Mouse (Mus musculus): ENCODE measurements around the gene Dock9. TPM values are rescaled to one million over a fixed set of nuclear protein-coding genes. Genes with fewer than 3 reads are reported as not detected.

Gene Dock9
- polyA plus RNA-seq, 1 experiment from 2014 or later, result 13.6 TPM

- no peak overlapping the region for H3K27ac ChIP-seq (ENCODE audit: low read length)
- WGBS, result 85% methylated on average over 3 of the region's 3 CpGs
- no peak overlapping the region for H3K4me3 ChIP-seq (ENCODE audit: low read length)
- H3K4me2 ChIP-seq (ENCODE audit: low read depth, low read length), result no peak overlapping the region
- no peaks in the 10 kb centered on the region for H3K9me3 ChIP-seq (ENCODE audit: control insufficient read depth, low read length)
- no peaks in the 10 kb centered on the region for H3K36me3 ChIP-seq (ENCODE audit: control insufficient read depth, insufficient read depth, low read length)
- no peak overlapping the region for H3K9ac ChIP-seq (ENCODE audit: low read depth, low read length)
- peaks cover 2% of the 10 kb centered on the region; the same call in 1 of the 2 replicates for H3K4me1 ChIP-seq (ENCODE audit: control insufficient read depth, insufficient read depth, low read length)
- ATAC-seq, result no peak
- H3K27me3 ChIP-seq (replicated peaks; ENCODE audit: control insufficient read depth, insufficient read depth, low read length), result peaks cover 2% of the 10 kb centered on the region; the same call in 1 of the 2 replicates
Measured at GRCm38 (mm10) chr14:121534501-121534900, 263.1 kb downstream of the Dock9 start.

DNA sequence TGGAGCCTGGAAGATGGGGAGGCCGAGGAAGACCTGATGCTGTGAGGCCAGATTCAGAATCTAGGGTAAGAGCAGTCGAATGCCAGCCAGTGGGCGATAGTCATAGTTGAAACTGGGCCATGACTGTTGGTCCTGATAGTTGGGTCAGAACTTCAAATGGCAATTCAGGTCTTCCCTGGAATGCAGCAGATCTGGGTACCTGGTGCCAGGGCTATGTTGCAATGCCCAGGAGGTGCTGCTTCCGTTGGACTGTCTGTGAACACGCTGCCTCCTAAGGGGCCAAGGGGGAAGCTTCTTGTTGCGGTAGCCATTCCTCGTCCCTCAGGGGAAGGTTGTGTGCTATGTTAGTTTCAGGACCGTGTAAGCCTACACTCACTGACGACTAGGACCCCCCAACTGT, 266.8 kb downstream of the Dock9 start:
- Histone ChIP-seq H3K27me3 (replicated peaks; ENCODE audit: control insufficient read depth, insufficient read depth, low read length) (peaks cover 2% of the 10 kb centered on the region; the same call in 1 of the 2 replicates), H3K9ac (ENCODE audit: low read depth, low read length) (no peak overlapping the region), H3K36me3 (ENCODE audit: control insufficient read depth, insufficient read depth, low read length) (no peaks in the 10 kb centered on the region), H3K27ac (ENCODE audit: low read length) (no peak overlapping the region), H3K4me1 (ENCODE audit: control insufficient read depth, insufficient read depth, low read length) (no peaks in the 10 kb centered on the region), H3K4me3 (ENCODE audit: low read length) (no peak overlapping the region), H3K9me3 (ENCODE audit: control insufficient read depth, low read length) (no peaks in the 10 kb centered on the region), H3K4me2 (ENCODE audit: low read depth, low read length) (no peak overlapping the region)
- WGBS, result 82% methylated on average over 9 of the region's 9 CpGs
- ATAC-seq, result no peak

- Histone ChIP-seq H3K4me3 (ENCODE audit: low read length) (no peak overlapping the region), H3K4me2 (ENCODE audit: low read depth, low read length) (no peak overlapping the region), H3K4me1 (ENCODE audit: control insufficient read depth, insufficient read depth, low read length) (no peaks in the 10 kb centered on the region), H3K9me3 (ENCODE audit: control insufficient read depth, low read length) (no peaks in the 10 kb centered on the region), H3K9ac (ENCODE audit: low read depth, low read length) (no peak overlapping the region), H3K27me3 (replicated peaks; ENCODE audit: control insufficient read depth, insufficient read depth, low read length) (peaks cover 2% of the 10 kb centered on the region; the same call in 1 of the 2 replicates), H3K36me3 (ENCODE audit: control insufficient read depth, insufficient read depth, low read length) (no peaks in the 10 kb centered on the region), H3K27ac (ENCODE audit: low read length) (no peak overlapping the region)
- 87% methylated on average over 3 of the region's 3 CpGs for WGBS
- ATAC-seq, result no peak
Measured at GRCm38 (mm10) chr14:121527883-121528282, 269.8 kb downstream of the Dock9 start.

GRCm38 (mm10) chr14:121527201-121527600, 270.4 kb downstream of the Dock9 start:
- Histone ChIP-seq H3K27ac (ENCODE audit: low read length) (no peak overlapping the region), H3K4me1 (ENCODE audit: control insufficient read depth, insufficient read depth, low read length) (no peaks in the 10 kb centered on the region), H3K27me3 (replicated peaks; ENCODE audit: control insufficient read depth, insufficient read depth, low read length) (peaks cover under 1% of the 10 kb centered on the region; the same call in 1 of the 2 replicates), H3K4me3 (ENCODE audit: low read length) (no peak overlapping the region), H3K9me3 (ENCODE audit: control insufficient read depth, low read length) (no peaks in the 10 kb centered on the region), H3K4me2 (ENCODE audit: low read depth, low read length) (no peak overlapping the region), H3K36me3 (ENCODE audit: control insufficient read depth, insufficient read depth, low read length) (no peaks in the 10 kb centered on the region), H3K9ac (ENCODE audit: low read depth, low read length) (no peak overlapping the region)
- WGBS, result 71% methylated on average over 1 of the region's 1 CpGs
- ATAC-seq, result no peak

- Histone ChIP-seq H3K27me3 (replicated peaks; ENCODE audit: control insufficient read depth, insufficient read depth, low read length) (no peaks in the 10 kb centered on the region; the same call in 1 of the 2 replicates), H3K4me1 (ENCODE audit: control insufficient read depth, insufficient read depth, low read length) (peaks cover 4% of the 10 kb centered on the region; the same call in 1 of the 2 replicates), H3K4me3 (ENCODE audit: low read length) (no peak overlapping the region), H3K4me2 (ENCODE audit: low read depth, low read length) (no peak overlapping the region), H3K27ac (ENCODE audit: low read length) (no peak overlapping the region), H3K9me3 (ENCODE audit: control insufficient read depth, low read length) (no peaks in the 10 kb centered on the region), H3K9ac (ENCODE audit: low read depth, low read length) (no peak overlapping the region), H3K36me3 (ENCODE audit: control insufficient read depth, insufficient read depth, low read length) (no peaks in the 10 kb centered on the region)
- 47% methylated on average over 4 of the region's 4 CpGs for WGBS
- ATAC-seq, result peak; percentile 52; the same call in 1 of the 2 replicates
Measured at GRCm38 (mm10) chr14:121521709-121522108, 275.9 kb downstream of the Dock9 start.

DNA sequence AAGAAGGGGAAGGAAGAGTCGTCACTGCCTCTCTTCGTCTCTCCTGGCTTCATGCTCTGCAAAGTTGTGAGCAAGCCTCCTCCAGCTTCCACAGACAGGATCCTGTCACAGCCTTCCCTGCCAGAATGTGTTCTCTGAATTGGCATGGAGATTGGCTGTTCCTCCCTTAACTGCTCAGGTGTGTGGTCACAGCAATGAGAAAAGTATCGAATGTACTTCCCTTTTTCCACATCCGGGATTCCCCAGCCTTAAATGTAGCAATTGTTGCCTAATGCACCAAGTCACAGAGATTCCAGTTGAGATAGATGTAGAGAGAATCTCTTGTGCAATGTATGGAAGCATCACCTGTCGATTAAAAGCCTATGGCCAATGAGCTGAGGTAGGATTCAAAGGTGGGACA, 280.8 kb downstream of the Dock9 start:
- H3K4me2 ChIP-seq (ENCODE audit: low read depth, low read length), result no peak overlapping the region
- no peak overlapping the region for H3K9ac ChIP-seq (ENCODE audit: low read depth, low read length)
- H3K4me3 ChIP-seq (ENCODE audit: low read length), result no peak overlapping the region
- ATAC-seq, result no peak
- no peaks in the 10 kb centered on the region for H3K36me3 ChIP-seq (ENCODE audit: control insufficient read depth, insufficient read depth, low read length)
- H3K4me1 ChIP-seq (ENCODE audit: control insufficient read depth, insufficient read depth, low read length), result peaks cover 4% of the 10 kb centered on the region; the same call in 1 of the 2 replicates
- no peaks in the 10 kb centered on the region for H3K27me3 ChIP-seq (replicated peaks; ENCODE audit: control insufficient read depth, insufficient read depth, low read length)
- H3K27ac ChIP-seq (ENCODE audit: low read length), result no peak overlapping the region
- H3K9me3 ChIP-seq (ENCODE audit: control insufficient read depth, low read length), result no peaks in the 10 kb centered on the region
- WGBS, result 76% methylated on average over 5 of the region's 5 CpGs

- Histone ChIP-seq H3K4me3 (ENCODE audit: low read length) (no peak overlapping the region), H3K4me2 (ENCODE audit: low read depth, low read length) (no peak overlapping the region), H3K9ac (ENCODE audit: low read depth, low read length) (no peak overlapping the region), H3K27me3 (replicated peaks; ENCODE audit: control insufficient read depth, insufficient read depth, low read length) (no peaks in the 10 kb centered on the region), H3K4me1 (ENCODE audit: control insufficient read depth, insufficient read depth, low read length) (peaks cover 7% of the 10 kb centered on the region; the same call in 1 of the 2 replicates), H3K27ac (ENCODE audit: low read length) (no peak overlapping the region), H3K9me3 (ENCODE audit: control insufficient read depth, low read length) (peaks cover 3% of the 10 kb centered on the region; the same call in 1 of the 2 replicates), H3K36me3 (ENCODE audit: control insufficient read depth, insufficient read depth, low read length) (no peaks in the 10 kb centered on the region)
- 45% methylated on average over 2 of the region's 2 CpGs for WGBS
- peak; percentile 70 for ATAC-seq
Measured at GRCm38 (mm10) chr14:121508929-121509328, 288.7 kb downstream of the Dock9 start.

- peak; percentile 40 for ATAC-seq
- no peak overlapping the region for H3K27ac ChIP-seq (ENCODE audit: low read length)
- no peak overlapping the region for H3K9ac ChIP-seq (ENCODE audit: low read depth, low read length)
- H3K9me3 ChIP-seq (ENCODE audit: control insufficient read depth, low read length), result peaks cover 3% of the 10 kb centered on the region; the same call in 1 of the 2 replicates
- H3K4me3 ChIP-seq (ENCODE audit: low read length), result no peak overlapping the region
- no peaks in the 10 kb centered on the region for H3K27me3 ChIP-seq (replicated peaks; ENCODE audit: control insufficient read depth, insufficient read depth, low read length)
- peaks cover 7% of the 10 kb centered on the region; the same call in 1 of the 2 replicates for H3K4me1 ChIP-seq (ENCODE audit: control insufficient read depth, insufficient read depth, low read length)
- no peaks in the 10 kb centered on the region for H3K36me3 ChIP-seq (ENCODE audit: control insufficient read depth, insufficient read depth, low read length)
- WGBS, result 16% methylated on average over 6 of the region's 6 CpGs
- no peak overlapping the region for H3K4me2 ChIP-seq (ENCODE audit: low read depth, low read length)
Measured at GRCm38 (mm10) chr14:121506336-121506735, 291.3 kb downstream of the Dock9 start.

GRCm38 (mm10) chr14:121505485-121505860, 292.2 kb downstream of the Dock9 start:
- H3K4me3 ChIP-seq (ENCODE audit: low read length), result no peak overlapping the region
- peak overlapping the region; percentile 45 for H3K4me2 ChIP-seq (ENCODE audit: low read depth, low read length)
- 37% methylated on average over 9 of the region's 9 CpGs for WGBS
- ATAC-seq, result no peak
- peaks cover under 1% of the 10 kb centered on the region; the same call in 1 of the 2 replicates for H3K9me3 ChIP-seq (ENCODE audit: control insufficient read depth, low read length)
- peaks cover 7% of the 10 kb centered on the region; the same call in 1 of the 2 replicates for H3K4me1 ChIP-seq (ENCODE audit: control insufficient read depth, insufficient read depth, low read length)
- no peak overlapping the region for H3K9ac ChIP-seq (ENCODE audit: low read depth, low read length)
- H3K27ac ChIP-seq (ENCODE audit: low read length), result no peak overlapping the region
- H3K36me3 ChIP-seq (ENCODE audit: control insufficient read depth, insufficient read depth, low read length), result no peaks in the 10 kb centered on the region
- no peaks in the 10 kb centered on the region for H3K27me3 ChIP-seq (replicated peaks; ENCODE audit: control insufficient read depth, insufficient read depth, low read length)
